Mouse (Mus musculus): ENCODE data around the gene Slc2a4.
"Not testable (repeated sequence)": the region's sequence is repeated elsewhere in the genome, so short reads cannot be mapped to it uniquely, and the experiment has no call there.

Slc2a4 gene

DNA sequence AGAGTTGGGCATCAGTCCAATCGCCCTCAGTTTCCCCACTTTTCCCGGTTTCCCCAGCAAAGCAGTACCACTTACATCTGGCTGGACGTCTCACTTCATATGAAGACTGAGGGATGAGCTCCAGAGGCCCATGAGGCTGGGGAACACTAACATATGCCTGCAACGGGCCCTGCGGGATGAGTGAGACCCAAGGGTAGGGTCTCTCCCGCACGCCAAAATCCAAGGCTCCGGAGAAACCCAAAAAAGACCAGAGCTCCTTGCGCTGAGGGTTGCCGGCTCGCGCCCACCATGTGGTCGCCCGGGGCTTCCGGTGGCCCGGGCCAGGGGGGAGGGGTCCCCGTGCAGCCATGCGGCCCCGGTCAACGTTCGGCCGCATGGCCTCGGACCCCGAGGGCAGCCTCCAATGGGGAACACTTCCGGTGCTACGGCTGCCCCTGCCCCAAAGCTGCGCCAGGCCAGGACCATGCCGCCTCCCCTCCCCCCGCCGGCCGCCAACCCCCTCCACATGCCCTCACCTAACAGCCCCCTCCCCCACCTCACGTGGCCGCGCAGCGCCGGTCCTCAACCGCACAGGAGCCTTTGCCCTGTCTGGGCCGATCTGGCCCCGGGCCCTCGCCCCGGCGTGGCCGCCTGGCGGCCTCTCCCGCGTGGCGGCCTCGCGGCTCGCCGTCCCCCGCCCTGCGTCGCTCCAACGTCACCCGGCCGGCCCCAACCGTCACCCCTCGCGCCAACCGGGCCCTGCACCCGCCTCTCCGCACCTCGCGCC, 27.5 kb downstream of the Slc2a4 start:
- in situ Hi-C loops (cut with MboI): no loop called here

DNA sequence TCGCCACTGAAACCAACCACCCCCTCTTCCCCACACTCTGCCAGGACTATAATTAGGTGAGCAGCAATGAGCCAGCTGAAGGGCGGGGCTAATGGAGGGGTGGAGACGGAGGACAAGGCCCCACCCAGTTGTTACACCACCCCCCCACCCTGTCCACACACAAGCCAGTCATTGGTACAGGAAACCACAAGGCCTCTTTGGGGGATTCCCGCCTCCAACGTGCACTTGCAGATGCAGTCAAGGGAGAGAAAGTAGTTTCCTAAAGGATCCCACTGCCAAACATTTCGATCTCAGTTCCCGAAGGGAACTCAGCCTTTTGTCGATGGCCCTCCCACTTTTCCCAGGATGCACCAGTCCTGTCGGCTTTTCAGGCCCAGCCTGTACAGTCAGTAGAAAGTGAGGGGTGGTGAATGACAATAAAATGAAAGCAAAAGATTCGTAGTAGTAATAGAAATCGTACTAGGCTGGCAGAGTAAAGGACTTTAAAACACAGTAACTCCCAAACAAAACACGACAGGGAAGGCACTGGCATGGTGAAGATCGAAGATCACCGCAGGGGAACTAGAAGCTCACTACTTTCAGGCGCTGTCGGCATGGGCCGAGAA, 28.2 kb downstream of the Slc2a4 start:
- in situ Hi-C loops (cut with MboI): no loop called here

DNA sequence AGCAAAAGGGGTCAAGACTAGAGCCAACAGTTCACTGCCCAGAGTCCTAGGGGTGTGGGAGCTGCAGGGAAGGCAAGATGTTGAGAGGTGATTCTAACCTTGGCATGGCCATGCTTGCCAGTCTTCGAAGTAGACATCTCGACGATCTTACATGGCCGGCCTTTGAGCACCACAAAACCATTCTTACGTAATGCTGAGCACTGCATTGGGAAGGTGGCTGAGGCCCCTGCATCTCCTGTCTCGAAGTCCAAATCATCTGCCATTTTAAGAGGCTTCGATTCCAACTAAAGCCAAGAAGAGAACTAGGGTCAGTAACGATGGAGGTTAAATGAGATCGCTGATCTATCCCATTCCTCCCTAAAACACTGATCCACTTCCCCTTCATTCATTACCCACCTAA, 28.9 kb downstream of the Slc2a4 start:
- in situ Hi-C loops (cut with MboI): no loop called here

DNA sequence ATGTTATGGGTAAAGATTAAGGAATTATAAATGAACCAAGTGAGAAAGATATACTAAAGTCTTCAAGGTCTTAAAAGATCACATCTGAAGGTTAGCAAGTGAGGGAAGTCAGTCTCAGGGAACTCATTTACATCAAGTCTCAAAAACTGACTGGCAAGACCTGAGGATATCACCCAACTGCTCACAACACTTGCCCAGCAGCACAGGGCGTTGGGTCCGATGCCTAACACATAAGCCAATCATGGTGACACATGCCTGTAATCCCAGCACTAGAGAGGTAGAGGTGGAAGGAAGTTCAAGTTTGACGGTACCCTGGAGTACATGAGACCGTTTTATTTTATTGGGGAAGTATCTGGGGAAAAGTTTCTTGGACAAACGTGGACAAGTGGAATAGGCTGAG, 29.9 kb downstream of the Slc2a4 start:
- in situ Hi-C loops (cut with MboI): no loop called here

DNA sequence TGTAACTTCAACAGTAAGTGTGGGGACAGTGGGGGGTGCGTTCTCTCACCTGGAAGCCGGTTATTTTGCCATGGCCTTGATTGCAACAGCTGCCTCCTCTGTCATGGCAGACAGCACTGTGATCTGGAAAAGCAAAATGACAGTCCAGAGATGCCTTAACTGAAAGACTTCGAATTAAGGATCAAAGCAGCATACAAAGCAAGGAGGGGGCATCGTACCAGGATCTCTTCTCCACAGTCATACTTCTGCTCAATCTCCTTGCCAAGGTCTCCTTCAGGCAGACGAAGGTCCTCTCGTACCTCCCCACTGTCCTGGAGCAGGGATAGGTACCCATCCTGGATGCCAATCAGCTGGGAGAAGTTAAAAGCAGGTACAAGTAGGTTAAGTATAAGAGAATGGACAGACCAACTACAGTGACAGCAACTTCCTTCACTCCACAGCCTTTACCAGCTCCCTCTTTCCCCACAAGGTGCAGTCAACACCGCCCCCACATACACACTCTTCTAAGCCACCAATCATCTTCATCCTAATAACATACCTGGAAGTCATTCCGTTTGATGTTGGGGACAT, 30.5 kb downstream of the Slc2a4 start:
- in situ Hi-C loops (cut with MboI): no loop called here

DNA sequence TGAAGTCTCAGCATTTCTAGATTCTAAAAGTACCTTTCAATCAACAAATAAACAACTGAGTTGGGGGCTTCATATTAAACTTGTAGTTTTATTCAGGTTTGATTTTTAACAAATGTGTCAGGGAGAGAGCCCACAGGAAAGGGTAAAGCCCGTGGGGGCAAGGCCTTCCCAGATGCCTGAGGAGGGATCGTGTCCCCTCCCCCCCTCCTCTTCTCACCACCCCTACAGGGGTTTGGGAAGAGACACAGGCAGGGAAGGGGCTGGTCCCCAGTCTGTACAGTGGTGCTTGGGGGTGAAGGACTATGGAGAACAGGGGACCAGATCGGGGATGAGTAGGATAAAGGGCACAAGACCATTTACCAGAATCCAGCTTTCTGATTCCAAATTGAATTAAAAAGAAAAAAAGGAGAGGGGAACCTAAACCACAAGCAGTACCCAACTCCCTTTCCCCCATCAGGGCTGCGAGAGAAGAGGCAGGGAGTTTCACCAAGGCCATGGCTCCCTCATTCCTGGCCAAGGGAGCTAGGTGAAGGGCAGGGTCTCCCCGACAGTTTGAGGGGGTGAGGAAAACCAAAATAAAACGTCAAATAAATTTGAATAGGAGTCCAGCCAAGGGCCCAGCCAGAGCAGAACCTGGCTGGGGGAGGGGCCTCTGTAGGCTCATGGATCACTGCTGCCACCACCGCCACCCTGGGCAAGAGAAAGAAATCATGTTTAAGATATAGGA, 31.2 kb downstream of the Slc2a4 start:
- in situ Hi-C loops (cut with MboI): not testable (repeated sequence)

DNA sequence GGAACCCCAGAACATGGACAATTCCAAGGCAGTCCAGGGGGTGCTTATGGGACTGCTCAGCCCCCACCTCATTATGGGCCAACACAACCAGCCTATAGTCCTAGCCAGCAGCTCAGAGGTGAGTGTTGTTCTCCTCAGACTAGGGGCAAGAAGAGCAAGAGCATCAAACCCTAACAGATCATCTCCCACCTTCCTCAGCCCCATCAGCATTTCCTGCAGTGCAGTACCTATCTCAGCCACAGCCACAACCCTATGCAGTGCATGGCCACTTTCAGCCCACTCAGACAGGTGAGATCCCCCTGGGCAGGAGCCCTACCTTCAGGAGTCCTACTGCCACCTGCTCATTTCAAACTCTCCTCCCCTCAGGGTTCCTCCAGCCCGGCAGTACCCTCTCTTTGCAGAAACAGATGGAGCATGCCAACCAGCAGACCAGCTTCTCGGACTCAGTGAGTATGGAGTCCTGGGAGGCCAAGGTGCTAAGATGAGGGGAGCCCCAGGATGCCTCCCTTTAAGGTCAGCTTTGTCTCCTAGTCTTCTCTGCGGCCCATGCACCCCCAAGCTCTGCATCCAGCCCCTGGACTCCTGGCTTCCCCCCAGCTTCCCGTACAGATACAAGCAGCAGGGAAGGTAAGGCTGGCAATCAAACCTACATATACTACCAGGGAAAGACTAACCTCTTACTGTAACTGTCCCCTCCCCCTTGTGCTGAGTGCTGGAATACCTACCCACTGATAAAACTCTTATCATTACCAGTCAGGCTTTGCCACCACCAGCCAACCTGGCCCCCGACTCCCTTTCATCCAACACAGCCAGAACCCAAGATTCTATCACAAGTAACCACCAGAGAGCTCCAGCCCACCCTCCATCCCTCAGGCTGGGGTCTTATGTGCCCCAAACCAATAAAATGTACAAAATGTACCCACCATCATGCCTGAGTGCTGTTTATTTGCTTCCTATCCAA, 32.0 kb downstream of the Slc2a4 start:
- in situ Hi-C loops (cut with MboI): no loop called here

DNA sequence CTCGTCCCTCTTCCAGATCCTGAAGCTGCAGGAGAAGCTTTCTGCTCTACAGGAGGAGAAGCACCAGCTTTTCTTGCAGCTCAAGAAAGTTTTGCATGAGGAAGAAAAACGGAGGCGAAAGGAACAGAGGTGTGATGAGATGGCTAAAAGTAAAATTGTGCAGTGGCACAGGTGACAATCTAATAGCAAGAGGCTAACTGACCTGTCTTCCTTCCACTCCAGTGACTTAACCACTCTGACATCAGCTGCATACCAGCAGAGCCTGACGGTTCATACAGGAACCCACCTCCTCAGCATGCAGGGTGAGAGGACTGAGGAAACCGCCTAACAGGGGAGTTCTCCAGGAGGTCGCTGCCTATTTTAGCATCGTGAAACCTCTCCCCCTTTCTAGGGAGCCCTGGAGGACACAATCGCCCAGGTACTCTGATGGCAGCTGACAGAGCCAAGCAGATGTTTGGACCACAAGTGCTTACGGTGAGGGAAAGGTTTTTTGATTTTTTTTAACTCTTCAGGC, 33.0 kb downstream of the Slc2a4 start:
- in situ Hi-C loops (cut with MboI): no loop called here

DNA sequence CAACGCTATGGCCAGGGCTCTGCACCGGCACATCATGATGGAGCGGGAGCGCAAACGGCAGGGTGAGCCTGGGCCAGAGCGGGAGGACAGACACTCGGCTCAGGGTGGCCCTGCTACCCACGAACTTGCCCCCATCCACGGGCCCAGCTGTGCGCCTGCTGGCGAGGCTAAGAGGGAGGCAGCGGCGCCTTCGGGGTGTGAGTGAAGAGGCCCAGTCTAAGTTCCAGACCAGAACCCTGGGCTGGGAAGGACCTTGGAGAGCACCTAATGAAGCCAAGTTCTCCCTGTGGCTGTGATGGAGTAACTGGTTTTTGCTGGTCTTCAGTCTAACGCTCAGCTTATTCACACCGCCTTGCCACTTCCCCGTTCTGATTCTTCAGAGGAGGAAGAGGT, 33.6 kb downstream of the Slc2a4 start:
- in situ Hi-C loops (cut with MboI): no loop called here

DNA sequence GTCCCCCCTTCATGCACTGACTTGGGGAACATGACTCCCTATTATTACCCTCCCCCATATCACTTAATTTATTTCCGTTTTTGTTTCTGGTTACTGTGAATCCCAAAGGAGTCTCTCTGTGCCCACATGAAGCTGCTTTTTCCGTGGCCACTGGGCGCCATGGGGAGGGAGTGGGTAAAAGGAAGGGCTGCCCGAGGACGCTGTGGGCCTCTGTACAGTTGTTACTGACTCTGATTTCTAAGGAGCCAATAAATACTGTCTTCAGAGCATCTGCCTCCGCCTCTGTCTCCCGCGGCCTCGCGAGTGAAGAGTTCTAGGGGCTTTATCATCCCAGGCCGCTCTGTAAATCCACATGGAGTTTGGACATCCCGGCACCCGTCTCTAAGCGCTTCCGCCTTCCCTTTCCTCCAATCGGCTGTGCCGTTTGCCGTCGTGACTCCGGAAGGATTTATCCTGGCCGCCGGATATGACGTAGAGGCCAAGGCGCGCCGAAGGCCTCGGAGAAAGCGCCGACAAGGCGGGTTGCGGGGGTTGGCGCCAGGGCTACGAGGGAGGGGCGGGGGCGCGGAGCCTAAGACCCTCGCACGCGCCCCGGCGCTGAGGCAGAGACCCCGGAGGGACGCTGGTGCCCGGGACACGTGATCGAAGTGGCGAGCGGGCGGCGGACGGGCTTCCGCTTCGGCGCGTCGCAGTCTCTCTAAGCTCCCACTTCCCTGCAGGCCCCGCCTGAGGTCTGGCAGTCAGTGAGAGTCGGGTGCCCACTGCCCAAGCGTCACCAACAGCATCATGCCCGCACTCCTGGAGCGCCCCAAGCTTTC, 34.2 kb downstream of the Slc2a4 start, which contains the start of gene Gps2:
Gene Gps2, plus strand, starts transcription at position 335 of the 818 bp plus-strand sequence.
- in situ Hi-C loops (cut with MboI): no loop called here

DNA sequence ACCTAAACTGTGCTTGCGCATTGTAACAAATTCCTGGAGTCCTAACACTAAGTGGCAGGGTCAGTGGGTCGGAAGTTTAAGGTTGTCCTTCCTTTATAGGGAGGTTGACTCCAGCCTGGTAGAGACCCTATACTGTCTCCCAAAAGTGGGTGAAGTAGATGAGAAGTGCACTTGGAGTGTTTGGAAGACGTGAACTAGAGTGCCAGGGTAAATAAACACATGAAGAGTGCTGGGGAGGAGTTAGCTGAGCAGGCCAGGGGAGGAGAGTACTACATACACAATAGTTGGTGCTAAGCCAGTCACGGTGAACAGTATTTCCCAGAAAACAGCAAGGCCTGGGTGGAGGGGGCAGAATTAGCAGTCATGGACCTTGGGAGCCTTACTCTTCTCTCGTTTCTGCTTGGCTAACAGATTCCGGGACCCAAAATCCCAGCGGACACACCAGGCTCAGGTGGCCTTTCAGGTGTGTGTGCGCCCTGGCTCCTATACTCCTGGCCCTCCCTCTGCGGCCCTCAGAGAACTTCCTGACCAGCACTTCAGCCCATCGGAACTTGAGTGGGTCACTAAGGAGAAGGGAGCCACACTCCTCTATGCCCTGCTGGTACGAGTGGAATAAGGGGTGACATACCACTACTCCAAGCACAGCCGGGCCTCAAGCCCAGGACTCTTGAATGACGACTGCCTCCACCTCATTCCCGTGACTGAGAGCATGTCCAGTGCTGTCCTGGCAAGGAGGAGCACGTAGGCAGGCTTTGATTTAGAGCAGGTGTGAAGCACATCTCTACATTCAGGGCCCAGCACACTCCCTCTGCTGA, 35.1 kb downstream of the Slc2a4 start:
- in situ Hi-C loops (cut with MboI): no loop called here

DNA sequence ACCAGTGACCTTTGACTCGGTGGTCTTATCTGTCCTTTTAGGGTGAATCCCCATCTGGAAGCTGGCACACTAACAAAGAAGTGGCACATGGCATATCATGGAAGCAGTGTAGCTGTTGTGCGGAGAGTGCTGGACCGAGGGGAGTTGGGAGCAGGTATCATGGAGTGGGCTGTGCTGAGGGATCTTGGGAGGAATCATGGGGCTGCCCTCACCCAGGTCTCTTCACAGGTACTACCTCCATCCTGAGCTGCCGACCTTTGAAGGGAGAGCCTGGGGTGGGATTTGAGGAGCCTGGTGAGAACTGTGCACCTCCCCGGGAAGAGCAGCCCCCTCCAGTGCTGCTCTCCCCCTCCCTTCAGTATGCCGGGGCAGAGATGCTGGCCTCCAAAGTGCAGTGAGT, 36.3 kb downstream of the Slc2a4 start:
- in situ Hi-C loops (cut with MboI): no loop called here

DNA sequence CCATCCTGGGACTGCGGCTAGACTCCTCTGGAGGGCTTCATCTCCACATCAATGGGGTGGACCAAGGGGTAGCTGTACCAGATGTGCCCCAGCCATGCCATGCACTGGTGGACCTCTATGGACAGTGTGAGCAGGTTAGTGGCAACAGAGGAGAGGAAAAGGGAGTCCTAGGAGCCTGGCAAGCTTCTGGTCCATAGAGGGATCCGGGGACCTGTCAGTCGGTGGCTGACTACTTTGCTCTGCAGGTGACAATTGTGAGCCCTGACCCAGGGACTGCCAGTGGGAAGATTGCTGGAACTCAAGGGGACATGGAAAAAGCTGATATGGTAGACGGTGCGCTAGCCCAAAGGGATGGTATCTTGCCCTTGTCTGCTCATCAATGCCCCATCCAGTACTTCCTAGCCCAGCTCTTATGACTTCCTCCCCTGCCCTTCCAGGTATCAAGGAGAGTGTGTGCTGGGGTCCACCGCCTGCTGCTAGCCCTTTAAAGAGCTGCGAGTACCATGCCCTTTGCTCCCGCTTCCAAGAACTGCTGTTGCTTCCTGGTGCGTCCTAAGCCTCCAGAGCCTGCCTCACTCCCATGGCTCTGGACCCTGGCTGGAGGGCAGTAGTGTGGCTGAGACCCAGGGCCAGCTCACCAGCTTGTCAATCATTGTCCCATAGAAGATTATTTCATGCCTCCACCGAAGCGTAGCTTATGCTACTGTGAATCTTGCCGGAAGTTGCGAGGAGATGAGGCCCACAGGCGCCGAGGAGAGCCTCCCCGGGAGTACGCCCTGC, 37.0 kb downstream of the Slc2a4 start:
- in situ Hi-C loops (cut with MboI): no loop called here

DNA sequence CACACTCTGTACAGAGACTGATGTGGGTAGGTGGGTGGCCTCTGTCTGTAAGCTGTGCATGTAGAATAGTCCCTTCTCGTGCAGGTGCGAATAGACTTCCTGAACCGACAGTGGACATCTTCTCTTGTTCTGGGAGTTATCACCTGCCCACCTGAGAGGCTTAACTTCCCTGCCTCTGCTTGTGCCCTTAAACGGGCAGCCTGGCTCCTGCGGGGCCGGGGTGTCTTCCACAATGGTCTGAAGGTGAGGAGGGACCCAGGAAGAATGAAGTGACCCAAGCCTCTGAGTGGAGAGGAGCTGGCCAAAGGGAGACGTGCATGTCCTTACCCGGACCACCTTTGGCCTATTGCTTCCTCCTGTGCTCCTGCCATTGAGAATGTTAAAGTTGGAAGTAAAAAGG, 37.8 kb downstream of the Slc2a4 start:
- in situ Hi-C loops (cut with MboI): no loop called here

DNA sequence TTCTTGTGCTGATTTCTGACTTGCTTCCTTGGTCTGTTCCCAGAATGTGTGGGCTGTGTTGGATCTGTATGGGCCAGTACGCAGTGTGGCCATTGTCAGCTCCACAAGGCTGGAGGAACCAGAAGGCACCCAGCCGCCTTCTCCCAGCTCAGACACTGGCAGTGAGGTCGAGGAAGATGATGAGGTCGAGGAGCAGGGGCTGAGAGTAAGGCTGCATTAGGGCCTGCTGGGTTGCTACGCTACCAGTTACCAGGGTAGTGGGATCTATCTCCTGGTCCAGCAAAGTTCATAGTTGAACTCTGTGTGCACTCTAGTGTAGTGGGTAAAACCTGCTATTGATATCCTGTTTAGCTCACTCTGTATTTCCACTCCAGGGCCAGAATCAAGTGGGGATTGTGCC, 38.8 kb downstream of the Slc2a4 start:
- in situ Hi-C loops (cut with MboI): no loop called here

DNA sequence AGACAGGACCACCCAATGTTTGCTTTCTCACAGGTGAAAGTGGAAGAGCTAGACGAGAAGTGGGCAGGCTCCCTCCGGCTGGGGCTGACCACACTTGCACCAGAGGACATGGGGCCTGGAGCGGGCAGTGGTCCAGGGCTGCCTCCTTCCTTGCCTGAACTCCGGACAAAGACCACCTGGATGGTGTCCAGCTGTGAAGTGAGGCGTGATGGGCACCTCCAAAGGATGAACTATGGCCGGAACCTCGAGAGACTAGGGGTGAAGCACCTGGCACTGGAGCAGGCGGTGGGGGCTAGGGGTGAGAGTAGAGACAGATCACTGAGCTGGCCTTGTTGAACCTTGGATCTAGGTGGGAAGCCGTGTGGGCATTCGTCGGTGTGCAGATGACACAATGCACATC, 39.3 kb downstream of the Slc2a4 start:
- in situ Hi-C loops (cut with MboI): no loop called here

DNA sequence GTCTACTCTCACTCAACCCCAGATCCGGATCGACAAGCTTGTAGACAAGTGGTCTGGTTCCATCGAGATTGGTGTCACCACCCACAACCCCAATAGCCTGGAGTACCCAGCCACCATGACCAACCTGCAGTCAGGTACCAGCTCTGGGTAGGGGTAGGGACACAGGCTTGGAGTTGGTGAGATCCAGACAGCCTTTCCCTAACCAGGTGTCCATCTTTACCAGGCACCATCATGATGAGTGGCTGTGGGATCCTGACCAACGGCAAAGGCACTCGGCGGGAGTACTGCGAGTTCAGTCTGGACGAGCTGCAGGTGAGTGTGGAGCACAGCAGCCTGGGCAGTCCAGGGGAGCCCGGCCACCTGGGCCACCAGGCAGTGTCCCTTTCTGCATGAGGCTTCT, 43.7 kb downstream of the Slc2a4 start:
- in situ Hi-C loops (cut with MboI): no loop called here

DNA sequence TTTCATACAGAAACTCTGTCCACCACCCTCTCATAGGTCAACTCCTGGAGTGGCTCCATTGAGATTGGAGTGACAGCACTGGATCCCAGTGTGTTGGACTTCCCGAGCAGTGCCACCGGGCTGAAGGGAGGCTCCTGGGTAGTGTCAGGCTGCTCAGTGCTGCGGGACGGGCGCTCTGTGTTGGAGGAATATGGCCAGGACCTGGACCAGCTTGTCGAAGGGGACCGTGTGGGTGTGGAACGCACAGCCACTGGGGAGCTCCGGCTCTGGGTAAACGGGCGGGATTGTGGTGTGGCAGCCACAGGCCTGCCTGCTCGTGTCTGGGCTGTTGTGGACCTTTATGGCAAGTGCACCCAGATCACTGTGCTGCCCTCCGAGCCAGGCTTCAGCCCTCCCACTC, 45.0 kb downstream of the Slc2a4 start:
- in situ Hi-C loops (cut with MboI): no loop called here

DNA sequence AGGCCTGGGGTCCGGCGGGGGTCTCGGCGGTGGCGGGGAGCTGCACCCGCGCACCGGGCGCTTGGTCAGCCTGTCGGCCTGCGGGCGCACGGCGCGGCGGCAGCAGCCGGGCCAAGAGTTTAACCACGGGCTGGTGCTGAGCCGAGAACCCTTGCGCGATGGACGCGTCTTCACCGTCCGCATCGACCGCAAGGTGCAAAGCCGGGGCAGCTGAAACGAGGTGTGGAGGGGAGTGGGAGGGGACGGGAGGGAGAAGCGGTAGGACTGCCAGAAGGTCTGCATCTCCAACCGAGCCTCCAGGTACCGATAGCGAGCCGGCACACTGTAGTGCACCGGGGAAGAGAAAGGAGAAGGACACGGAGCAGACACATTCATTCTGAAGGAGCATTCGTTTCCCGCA, 46.0 kb downstream of the Slc2a4 start:
- in situ Hi-C loops (cut with MboI): no loop called here
